Mouse (Mus musculus) heart, embryonic 12.5 days (tissue): Measurements from ENCODE around the gene Nup107. TPM values are rescaled to one million over a fixed set of nuclear protein-coding genes. Genes with fewer than 3 reads are reported as not detected.

ENCODE experiments used
- ATAC-seq: fragments of 200-750 bp; cut with Nextera tagmentation; 2 replicates; pipeline ENCODE4 v1.8.0; 2017; ENCODE audit warnings: moderate TSS enrichment, moderate library complexity; ENCODE audit not compliant: insufficient number of reproducible peaks, low FRiP score
- H3K27ac ChIP-seq: fragments of 300-500 bp; sonication (generic); 2 replicates; pipeline ENCODE4 v1.5.1; 2016; ENCODE audit warnings: mild to moderate bottlenecking, moderate library complexity; ENCODE audit not compliant: poor library complexity, severe bottlenecking
- H3K27me3 ChIP-seq: fragments of 300-500 bp; sonication (generic); replicated peaks from 2 replicates; pipeline ENCODE4 v1.6.1; 2016; ENCODE audit warnings: mild to moderate bottlenecking, moderate library complexity
- H3K36me3 ChIP-seq: fragments of 300-500 bp; sonication (generic); 2 replicates; pipeline ENCODE4 v1.6.1; 2016; ENCODE audit warnings: mild to moderate bottlenecking, moderate library complexity
- H3K4me1 ChIP-seq: fragments of 300-500 bp; sonication (generic); replicated peaks from 2 replicates; pipeline ENCODE4 v1.6.1; 2016; ENCODE audit warnings: mild to moderate bottlenecking
- H3K4me2 ChIP-seq: fragments of 300-500 bp; sonication (generic); 2 replicates; pipeline ENCODE4 v1.6.1; 2016; ENCODE audit warnings: mild to moderate bottlenecking, moderate library complexity
- H3K4me3 ChIP-seq: fragments of 300-500 bp; sonication (generic); 2 replicates; pipeline ENCODE4 v1.5.1; 2016; ENCODE audit warnings: mild to moderate bottlenecking
- H3K9ac ChIP-seq: fragments of 300-500 bp; sonication (generic); 2 replicates; pipeline ENCODE4 v1.6.1; 2016; ENCODE audit warnings: mild to moderate bottlenecking, moderate library complexity
- H3K9me3 ChIP-seq: fragments of 300-500 bp; sonication (generic); replicated peaks from 2 replicates; pipeline ENCODE4 v1.6.1; 2016; ENCODE audit warnings: mild to moderate bottlenecking, moderate library complexity
- WGBS: fragments of 180-500 bp; shearing (Covaris S2); methylation state at CpG from one replicate; pipeline ENCODE4 v1.1.7; 2016; 5-methylcytosine and 5-hydroxymethylcytosine counted together
- polyA plus RNA-seq: library from polyadenylated mRNA; unstranded; fragments of >200 nt; fragmentation: Nextera tagmentation; extraction: Ambion mirVana; gene quantifications from 2 replicates; pipeline ENCODE4 v1.2.1, GENCODE M21; 2016

The Nup107 gene
- polyA plus RNA-seq, 1 experiment from 2014 or later: 72.0 TPM

DNA sequence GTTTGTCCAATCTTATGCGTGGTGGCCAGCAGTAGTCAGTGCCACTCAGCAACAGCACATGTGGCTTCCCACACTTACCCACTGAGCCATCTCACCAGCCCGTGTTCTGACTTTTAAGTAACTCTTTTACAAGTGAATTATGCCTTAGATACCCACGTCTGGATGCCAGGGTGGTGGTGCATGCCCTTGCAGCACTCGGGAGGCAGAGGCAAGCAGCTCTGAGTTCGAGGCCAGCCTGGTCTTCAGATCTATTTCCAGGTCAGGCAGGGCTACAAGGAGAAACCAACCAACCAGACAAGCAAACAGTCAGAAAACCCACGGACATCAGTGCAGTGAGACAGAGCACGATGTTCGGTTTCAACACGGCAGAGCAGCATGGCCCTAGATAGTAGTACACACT, 9.4 kb upstream of the Nup107 start:
- Histone ChIP-seq H3K4me1 (no peaks in the 10 kb centered on the region), H3K27me3 (no peaks in the 10 kb centered on the region), H3K27ac (no peak overlapping the region), H3K9ac (no peak overlapping the region), H3K36me3 (no peaks in the 10 kb centered on the region), H3K4me2 (no peak overlapping the region), H3K4me3 (no peak overlapping the region), H3K9me3 (no peaks in the 10 kb centered on the region)
- WGBS: 90% methylated on average over 9 of the region's 9 CpGs
- ATAC-seq: no peak

DNA sequence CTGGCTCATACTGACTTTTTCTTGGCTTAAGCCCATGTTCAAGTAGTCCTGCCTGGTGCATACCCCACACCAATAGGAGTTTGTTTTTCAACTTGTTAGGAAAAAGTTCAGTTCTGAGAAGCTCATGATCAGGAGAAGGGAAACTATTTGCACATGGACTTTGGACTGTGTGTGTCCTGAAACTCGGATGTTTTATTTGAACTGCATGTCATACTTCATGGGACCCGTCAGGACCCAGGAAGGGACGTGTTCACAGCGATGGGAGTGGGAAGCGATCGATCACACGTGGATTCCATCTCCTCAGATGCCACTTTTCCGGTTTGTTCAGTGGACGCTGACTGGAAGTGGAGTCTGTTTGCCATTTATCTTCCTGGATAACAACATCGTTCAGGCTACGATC, 7.3 kb upstream of the Nup107 start:
- no peak overlapping the region for H3K27ac ChIP-seq

DNA sequence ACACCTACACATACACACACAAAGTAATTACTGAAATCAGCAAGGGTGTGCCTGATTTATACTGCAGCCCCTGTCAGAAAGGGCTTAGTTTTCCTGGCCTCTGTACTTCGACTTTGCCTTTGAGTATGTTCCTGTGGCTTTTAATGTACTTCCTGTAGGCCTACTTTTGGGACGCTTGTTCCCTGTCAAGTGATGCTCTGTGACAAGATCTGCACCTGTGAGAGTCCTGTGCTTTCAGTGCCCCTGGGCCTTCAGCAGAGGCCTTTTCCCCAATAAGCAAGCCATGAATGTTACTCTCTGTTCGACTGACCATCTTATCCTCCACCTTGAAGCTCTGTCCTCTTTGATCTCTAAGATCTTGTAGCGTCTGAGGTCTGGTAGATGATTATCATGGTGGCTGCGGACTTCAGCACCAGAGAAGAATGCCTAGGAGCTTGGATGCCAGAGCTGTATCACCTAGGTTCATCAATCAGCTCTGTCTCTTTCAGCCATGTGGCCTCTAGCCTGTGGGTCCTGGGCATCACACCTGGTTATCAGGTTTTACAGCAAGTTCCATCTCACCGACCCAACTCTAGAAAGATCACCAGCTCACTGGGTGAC, 6.0 kb upstream of the Nup107 start:
- 73% methylated on average over 6 of the region's 6 CpGs for WGBS
- peaks cover 3% of the 10 kb centered on the region; the same call in 1 of the 2 replicates for H3K4me1 ChIP-seq
- no peak for ATAC-seq

More for the DNA sequence above, 7.3 kb upstream of the Nup107 start:
- ATAC-seq: no peak
- 0 out of 2 replicates have a peak, but pooled peaks cover 3% of the 10 kb centered on the region for H3K9me3 ChIP-seq
- no peak overlapping the region for H3K9ac ChIP-seq
- H3K27me3 ChIP-seq: no peaks in the 10 kb centered on the region
- no peaks in the 10 kb centered on the region for H3K4me1 ChIP-seq
- no peak overlapping the region for H3K4me3 ChIP-seq
- H3K4me2 ChIP-seq: no peak overlapping the region
- H3K36me3 ChIP-seq: no peaks in the 10 kb centered on the region
- 89% methylated on average over 11 of the region's 11 CpGs for WGBS

GRCm38 (mm10) chr10:117797684-117798083, 5.2 kb upstream of the Nup107 start:
- Histone ChIP-seq H3K4me2 (no peak overlapping the region), H3K4me3 (no peak overlapping the region), H3K4me1 (peaks cover 9% of the 10 kb centered on the region; the same call in 1 of the 2 replicates), H3K9me3 (0 out of 2 replicates have a peak, but pooled peaks cover 3% of the 10 kb centered on the region), H3K9ac (no peak overlapping the region), H3K27ac (no peak overlapping the region), H3K36me3 (no peaks in the 10 kb centered on the region), H3K27me3 (no peaks in the 10 kb centered on the region)
- no peak for ATAC-seq
- 68% methylated on average over 7 of the region's 7 CpGs for WGBS

More for the DNA sequence above, 6.0 kb upstream of the Nup107 start:
- no peaks in the 10 kb centered on the region for H3K36me3 ChIP-seq
- H3K9me3 ChIP-seq: 0 out of 2 replicates have a peak, but pooled peaks cover 3% of the 10 kb centered on the region
- H3K27ac ChIP-seq: no peak overlapping the region
- no peaks in the 10 kb centered on the region for H3K27me3 ChIP-seq
- H3K4me2 ChIP-seq: no peak overlapping the region
- no peak overlapping the region for H3K4me3 ChIP-seq
- H3K9ac ChIP-seq: no peak overlapping the region

GRCm38 (mm10) chr10:117797106-117797505, 4.6 kb upstream of the Nup107 start:
- no peak overlapping the region for H3K4me3 ChIP-seq
- H3K9ac ChIP-seq: no peak overlapping the region
- no peak overlapping the region for H3K4me2 ChIP-seq
- H3K36me3 ChIP-seq: no peaks in the 10 kb centered on the region
- H3K4me1 ChIP-seq: peaks cover 9% of the 10 kb centered on the region; the same call in 1 of the 2 replicates
- H3K27ac ChIP-seq: no peak overlapping the region
- no peak for ATAC-seq
- H3K9me3 ChIP-seq: 0 out of 2 replicates have a peak, but pooled peaks cover 3% of the 10 kb centered on the region
- no peaks in the 10 kb centered on the region for H3K27me3 ChIP-seq
- WGBS: 88% methylated on average over 12 of the region's 12 CpGs

GRCm38 (mm10) chr10:117796181-117796580, 3.7 kb upstream of the Nup107 start:
- Histone ChIP-seq H3K36me3 (no peaks in the 10 kb centered on the region), H3K4me1 (peaks cover 14% of the 10 kb centered on the region), H3K4me2 (no peak overlapping the region), H3K9me3 (0 out of 2 replicates have a peak, but pooled peaks cover 3% of the 10 kb centered on the region), H3K4me3 (no peak overlapping the region), H3K27ac (no peak overlapping the region), H3K27me3 (no peaks in the 10 kb centered on the region), H3K9ac (no peak overlapping the region)
- ATAC-seq: no peak
- WGBS: 91% methylated on average over 7 of the region's 7 CpGs

- ATAC-seq: no peak
- WGBS: 75% methylated on average over 4 of the region's 4 CpGs
- Histone ChIP-seq H3K4me1 (peaks cover 20% of the 10 kb centered on the region), H3K9ac (no peak overlapping the region), H3K4me3 (no peak overlapping the region), H3K4me2 (no peak overlapping the region), H3K27ac (no peak overlapping the region), H3K27me3 (no peaks in the 10 kb centered on the region), H3K36me3 (0 out of 2 replicates have a peak, but pooled peaks cover 2% of the 10 kb centered on the region), H3K9me3 (0 out of 2 replicates have a peak, but pooled peaks cover 3% of the 10 kb centered on the region)
These were observed 2.7 kb upstream of the Nup107 start for GRCm38 (mm10) chr10:117795206-117795605.

GRCm38 (mm10) chr10:117793436-117794030, 1.0 kb upstream of the Nup107 start:
- Histone ChIP-seq H3K4me2 (peak overlapping the region; percentile 88), H3K36me3 (peaks cover 8% of the 10 kb centered on the region; the same call in 1 of the 2 replicates), H3K27me3 (no peaks in the 10 kb centered on the region), H3K4me3 (0 out of 2 replicates have a peak overlapping the region, but pooled peaks have one; percentile 97), H3K9ac (no peak overlapping the region), H3K9me3 (0 out of 2 replicates have a peak, but pooled peaks cover 3% of the 10 kb centered on the region), H3K27ac (peak overlapping the region; percentile 75; the same call in 1 of the 2 replicates), H3K4me1 (peaks cover 20% of the 10 kb centered on the region)
- 58% methylated on average over 11 of the region's 11 CpGs for WGBS
- ATAC-seq: no peak

GRCm38 (mm10) chr10:117791171-117791470, 1.4 kb downstream of the Nup107 start:
- Histone ChIP-seq H3K27me3 (no peaks in the 10 kb centered on the region), H3K4me1 (peaks cover 20% of the 10 kb centered on the region), H3K4me2 (peak overlapping the region; percentile 88), H3K27ac (no peak overlapping the region), H3K36me3 (peaks cover 28% of the 10 kb centered on the region), H3K4me3 (peak overlapping the region; percentile 97), H3K9me3 (0 out of 2 replicates have a peak, but pooled peaks cover under 1% of the 10 kb centered on the region), H3K9ac (peak overlapping the region; percentile 89)
- 89% methylated on average over 2 of the region's 2 CpGs for WGBS
- ATAC-seq: no peak

DNA sequence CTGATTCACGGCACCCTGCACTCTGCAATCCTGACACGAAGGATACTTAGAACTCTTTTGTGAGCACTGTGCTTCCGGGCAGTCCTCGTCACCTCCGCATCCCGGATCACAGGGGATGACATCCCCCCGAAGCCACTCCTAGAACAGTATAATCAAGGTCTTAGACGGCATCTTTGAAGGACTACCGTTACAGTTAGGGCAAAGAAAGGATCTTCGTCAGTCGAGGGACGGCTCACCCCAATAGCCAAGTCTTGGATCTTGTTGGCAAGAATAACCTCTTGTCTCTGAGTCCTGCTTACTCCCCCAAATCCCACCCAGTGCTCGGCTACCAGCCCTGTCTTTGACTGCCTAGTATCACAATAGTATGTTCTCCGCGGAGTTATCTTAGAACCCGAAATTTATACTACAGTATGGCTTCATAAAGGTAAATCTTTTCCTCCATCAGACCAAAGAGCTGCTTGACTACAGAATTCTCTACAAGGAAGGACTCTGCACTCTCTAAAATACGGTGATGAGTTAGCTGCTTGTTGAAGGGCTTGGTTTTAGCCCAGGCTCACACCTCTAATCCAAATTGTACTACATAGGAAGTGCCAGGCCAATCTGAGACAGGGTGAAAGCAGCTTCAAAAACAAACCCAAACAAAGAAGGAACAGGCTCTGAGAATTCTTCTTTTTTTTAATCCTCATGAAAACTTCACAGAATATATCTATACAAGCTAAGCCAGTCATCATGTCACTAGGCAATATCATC, 1.9 kb downstream of the Nup107 start:
- WGBS: 94% methylated on average over 17 of the region's 17 CpGs

GRCm38 (mm10) chr10:117790011-117790410, 2.5 kb downstream of the Nup107 start:
- H3K9ac ChIP-seq: no peak overlapping the region
- 86% methylated on average over 1 of the region's 1 CpGs for WGBS
- peaks cover 20% of the 10 kb centered on the region for H3K4me1 ChIP-seq
- no peaks in the 10 kb centered on the region for H3K9me3 ChIP-seq
- peaks cover 39% of the 10 kb centered on the region for H3K36me3 ChIP-seq
- H3K4me2 ChIP-seq: no peak overlapping the region
- ATAC-seq: no peak
- no peak overlapping the region for H3K27ac ChIP-seq
- no peaks in the 10 kb centered on the region for H3K27me3 ChIP-seq
- H3K4me3 ChIP-seq: no peak overlapping the region

More for the DNA sequence above, 1.9 kb downstream of the Nup107 start:
- Histone ChIP-seq H3K4me1 (peaks cover 20% of the 10 kb centered on the region), H3K27ac (no peak overlapping the region), H3K4me2 (peak overlapping the region; percentile 88), H3K36me3 (peaks cover 33% of the 10 kb centered on the region), H3K9ac (peak overlapping the region; percentile 89; the same call in 1 of the 2 replicates), H3K9me3 (no peaks in the 10 kb centered on the region), H3K4me3 (no peak overlapping the region), H3K27me3 (no peaks in the 10 kb centered on the region)
- no peak for ATAC-seq
